Mouse (Mus musculus) G1E (cell line): ENCODE results near the gene Dnajb4. TPM values are rescaled to one million over a fixed set of nuclear protein-coding genes. Genes with fewer than 3 reads are reported as not detected.

Experiments used
- ATAC-seq: 2 replicates; pipeline ENCODE4 v1.8.0; 2016; ENCODE audit warnings: mild to moderate bottlenecking; ENCODE audit not compliant: insufficient number of reproducible peaks, poor library complexity, low FRiP score, severe bottlenecking; ENCODE audit errors: extremely low read depth
- DNase-seq: peaks from one replicate; pipeline ENCODE4 v3.0.0; 2012; ENCODE audit warnings: low spot score
- H3K27me3 ChIP-seq: 2 replicates; pipeline ENCODE4 v1.6.1; 2012; ENCODE audit warnings: mild to moderate bottlenecking, low read length, inconsistent platforms; ENCODE audit not compliant: insufficient read depth
- H3K36me3 ChIP-seq: replicated peaks from 2 replicates; pipeline ENCODE3; 2012; ENCODE audit warnings: mild to moderate bottlenecking, inconsistent platforms
- H3K4me1 ChIP-seq: 2 replicates; pipeline ENCODE4 v1.6.1; 2012; ENCODE audit warnings: low read depth, low read length, inconsistent platforms, mixed read lengths; ENCODE audit not compliant: insufficient read depth
- H3K4me3 ChIP-seq: 2 replicates; pipeline ENCODE4 v1.5.1; 2012; ENCODE audit warnings: low read depth, mild to moderate bottlenecking, inconsistent platforms, low read length, moderate library complexity, mixed read lengths
- H3K9me3 ChIP-seq: replicated peaks from 2 replicates; pipeline ENCODE4 v1.6.1; 2012; ENCODE audit warnings: inconsistent platforms
- CTCF ChIP-seq: IDR thresholded peaks from 2 replicates; pipeline ENCODE4 v1.5.1; 2012; ENCODE audit warnings: low read depth, low read length, inconsistent platforms, mixed read lengths
- GATA1 ChIP-seq: IDR thresholded peaks from 2 replicates; pipeline ENCODE4 v1.6.1; 2012; ENCODE audit warnings: borderline replicate concordance, low read length, inconsistent platforms, mixed read lengths
- GATA2 ChIP-seq: IDR thresholded peaks from 2 replicates; pipeline ENCODE4 v1.6.1; 2012; ENCODE audit warnings: low read depth, low read length, inconsistent platforms, borderline replicate concordance
- POLR2AphosphoS5 ChIP-seq: IDR thresholded peaks from 2 replicates; pipeline ENCODE4 v1.6.1; 2012; ENCODE audit warnings: low read depth, low read length, inconsistent platforms; ENCODE audit not compliant: insufficient replicate concordance
- TAL1 ChIP-seq: conservative IDR thresholded peaks from 2 replicates; pipeline ENCODE4 v1.6.1; 2012; ENCODE audit warnings: low read depth, low read length, inconsistent platforms, mixed read lengths
- polyA plus RNA-seq: library from polyadenylated mRNA; stranded (reverse); fragments of >175 nt; gene quantifications from 2 replicates; pipeline ENCODE4 v1.2.3, GENCODE M21; 2012
- total RNA-seq, 2 experiments: library from RNA; stranded (forward) in 1 of 2; stranded (reverse) in 1 of 2; fragments of 200-1000 nt in 1 of 2; fragments of >200 nt in 1 of 2; fragmentation: Nextera tagmentation in 1 of 2; gene quantifications; 2 replicates each; pipeline ENCODE4 v1.2.3; 2014 to 2017

Dnajb4 gene
- total and polyA plus RNA-seq, 3 experiments: 1.3 to 27.3 (median 26.4) TPM

GRCm38 (mm10) chr3:152170407-152170806, 39.7 kb downstream of the Dnajb4 start:
- no peaks in the 10 kb centered on the region for H3K4me1 ChIP-seq
- TF ChIP-seq POLR2AphosphoS5 (no peak), GATA1 (no peak), GATA2 (no peak), CTCF (no peak), TAL1 (no peak)
- no peaks in the 10 kb centered on the region for H3K9me3 ChIP-seq
- DNase-seq (no peak), ATAC-seq (no peak)
- H3K4me3 ChIP-seq: no peak overlapping the region
- no peaks in the 10 kb centered on the region for H3K36me3 ChIP-seq
- peaks cover 3% of the 10 kb centered on the region; the same call in 1 of the 2 replicates for H3K27me3 ChIP-seq

DNA sequence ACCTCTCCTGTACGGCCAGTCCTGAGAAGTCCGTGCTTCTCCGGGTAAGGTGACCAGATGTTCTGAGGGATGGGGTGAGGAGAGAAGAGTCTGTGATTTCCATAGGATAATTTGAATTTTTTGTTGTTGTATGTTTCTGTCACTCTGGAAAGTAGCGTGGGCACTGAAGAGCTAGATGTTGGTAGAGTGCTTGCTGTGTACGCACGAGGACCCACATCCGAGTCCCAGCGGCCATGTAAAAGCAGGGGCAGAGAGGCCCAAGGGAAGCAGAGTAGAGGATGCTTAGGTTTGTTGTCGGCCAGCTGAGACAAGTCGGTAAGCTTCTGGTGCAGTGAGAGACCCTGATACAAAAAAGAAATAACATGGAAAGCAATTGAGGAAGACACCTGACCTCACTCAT, 42.1 kb downstream of the Dnajb4 start:
- H3K4me3 ChIP-seq: no peak overlapping the region
- no peaks in the 10 kb centered on the region for H3K36me3 ChIP-seq
- ATAC-seq (no peak), DNase-seq (no peak)
- H3K4me1 ChIP-seq: no peaks in the 10 kb centered on the region
- H3K27me3 ChIP-seq: no peaks in the 10 kb centered on the region; the same call in 1 of the 2 replicates
- no peaks in the 10 kb centered on the region for H3K9me3 ChIP-seq
- TF ChIP-seq TAL1 (no peak), GATA1 (no peak)

DNA sequence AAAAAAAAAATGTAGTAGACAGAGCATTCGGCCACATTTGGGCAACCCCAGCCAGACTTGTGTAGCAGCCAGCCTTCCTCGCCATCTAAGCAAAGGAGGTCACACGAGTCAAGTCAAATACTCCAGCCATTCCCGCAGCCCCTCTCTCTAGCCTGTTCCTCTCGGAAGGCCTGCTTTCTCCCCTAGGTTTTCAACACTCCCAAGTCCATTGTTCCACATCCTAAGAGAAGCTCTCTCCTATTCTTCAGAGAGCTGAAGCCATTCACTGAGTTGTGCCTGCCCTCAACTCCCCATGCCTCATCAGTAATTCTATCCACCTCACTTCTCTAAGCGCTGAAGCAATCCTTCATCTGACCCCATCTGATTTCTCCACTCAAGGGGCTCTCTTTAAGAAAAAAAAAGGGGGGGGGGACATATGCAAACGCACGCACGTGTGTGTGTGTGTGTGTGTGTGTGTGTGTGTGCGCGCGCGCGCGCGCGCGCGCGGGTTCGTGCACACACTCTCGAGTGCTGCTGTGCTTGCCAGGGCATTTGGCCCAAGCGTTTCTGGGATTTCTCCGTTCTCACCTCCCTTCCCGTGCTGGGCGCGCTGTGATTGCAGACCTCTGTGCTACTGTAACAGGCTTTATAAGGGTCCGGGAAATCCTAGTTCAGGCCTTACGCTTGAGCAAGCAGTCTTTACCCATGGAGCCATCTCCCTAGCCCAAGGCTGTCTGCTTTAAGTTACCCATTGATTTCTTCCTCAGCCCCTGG, 43.2 kb downstream of the Dnajb4 start:
- ATAC-seq: no peak

GRCm38 (mm10) chr3:152166099-152166423, 44.0 kb downstream of the Dnajb4 start, which contains the start of gene Gipc2:
Gipc2 (minus strand) TSS chr3:152166230.
- no peaks in the 10 kb centered on the region for H3K4me1 ChIP-seq
- H3K27me3 ChIP-seq: no peaks in the 10 kb centered on the region; the same call in 1 of the 2 replicates
- no peak within 1 kb of the TSS for H3K4me3 ChIP-seq
- TF ChIP-seq CTCF (no peak), TAL1 (no peak), GATA1 (no peak), POLR2AphosphoS5 (no peak), GATA2 (no peak)
- ATAC-seq (no peak), DNase-seq (no peak)
- no peaks in the 10 kb centered on the region for H3K36me3 ChIP-seq
- no peaks in the 10 kb centered on the region for H3K9me3 ChIP-seq

More for the DNA sequence above, 43.2 kb downstream of the Dnajb4 start:
- Histone ChIP-seq H3K4me3 (no peak overlapping the region), H3K4me1 (no peaks in the 10 kb centered on the region), H3K9me3 (no peaks in the 10 kb centered on the region), H3K27me3 (no peaks in the 10 kb centered on the region; the same call in 1 of the 2 replicates), H3K36me3 (no peaks in the 10 kb centered on the region)
- DNase-seq: no peak
- no peak for TF ChIP-seq GATA1
- no peak for TF ChIP-seq TAL1
- TF ChIP-seq CTCF: no peak
- no peak for TF ChIP-seq POLR2AphosphoS5
- TF ChIP-seq GATA2: no peak

GRCm38 (mm10) chr3:152165351-152166098, 44.6 kb downstream of the Dnajb4 start:
- peaks cover 2% of the 10 kb centered on the region; the same call in 1 of the 2 replicates for H3K27me3 ChIP-seq
- H3K4me3 ChIP-seq: no peak overlapping the region
- ATAC-seq: no peak

DNA sequence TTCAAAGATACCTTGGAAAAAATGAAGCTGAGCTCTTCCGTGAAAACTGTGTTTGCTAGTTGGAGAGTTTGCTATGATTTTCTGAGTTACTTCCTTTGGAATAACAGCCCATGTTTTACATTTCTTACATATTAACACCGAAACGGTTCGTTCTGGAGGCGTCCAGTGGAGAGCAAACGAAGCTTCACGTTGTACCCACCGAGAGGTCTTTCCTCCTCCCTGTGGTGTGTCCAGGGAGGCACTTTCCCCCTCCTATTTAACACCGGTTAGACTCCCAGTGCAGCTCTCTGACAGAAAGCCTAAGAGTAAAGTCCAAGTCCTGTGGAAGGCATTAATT, 45.1 kb downstream of the Dnajb4 start:
- Histone ChIP-seq H3K36me3 (no peaks in the 10 kb centered on the region), H3K4me3 (no peak overlapping the region), H3K9me3 (no peaks in the 10 kb centered on the region), H3K4me1 (no peaks in the 10 kb centered on the region), H3K27me3 (peaks cover 2% of the 10 kb centered on the region; the same call in 1 of the 2 replicates)
- TF ChIP-seq CTCF: no peak
- TF ChIP-seq POLR2AphosphoS5: no peak
- no peak for ATAC-seq
- no peak for DNase-seq

More at GRCm38 (mm10) chr3:152165351-152166098, 44.6 kb downstream of the Dnajb4 start:
- DNase-seq: no peak
- no peaks in the 10 kb centered on the region for H3K4me1 ChIP-seq
- TF ChIP-seq GATA2 (no peak), POLR2AphosphoS5 (no peak), CTCF (no peak), GATA1 (no peak), TAL1 (no peak)
- no peaks in the 10 kb centered on the region for H3K36me3 ChIP-seq
- H3K9me3 ChIP-seq: no peaks in the 10 kb centered on the region
